Mouse (Mus musculus) brain, adult 2 months (tissue): ENCODE measurements around the gene Ubtd2.

Experiments used
- DNase-seq: peaks from one replicate; pipeline ENCODE4 v3.0.0; 2011; ENCODE audit warnings: low read depth, low spot score

Ubtd2 gene

DNA sequence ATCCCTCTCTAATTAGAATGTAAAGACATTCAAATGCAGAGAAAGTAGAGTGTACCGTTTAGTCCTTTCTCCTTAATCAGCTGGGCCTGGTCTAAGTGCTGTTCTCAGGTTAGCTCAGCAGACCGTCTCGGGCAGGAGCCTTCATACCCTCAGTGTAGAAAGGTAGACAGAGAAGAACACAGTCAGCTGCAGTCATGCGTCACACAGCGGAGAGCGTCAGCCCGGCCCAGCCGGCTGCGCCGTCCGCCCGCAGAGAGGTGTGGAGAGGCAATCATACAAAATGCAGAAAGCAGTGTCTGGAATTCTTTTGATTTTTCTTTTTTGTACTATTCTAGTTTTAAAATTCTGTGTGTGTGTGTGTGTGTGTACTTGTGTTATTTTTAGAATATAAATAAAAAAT lies 90.4 kb downstream of the Ubtd2 start:
- peak; percentile 55 for DNase-seq

DNA sequence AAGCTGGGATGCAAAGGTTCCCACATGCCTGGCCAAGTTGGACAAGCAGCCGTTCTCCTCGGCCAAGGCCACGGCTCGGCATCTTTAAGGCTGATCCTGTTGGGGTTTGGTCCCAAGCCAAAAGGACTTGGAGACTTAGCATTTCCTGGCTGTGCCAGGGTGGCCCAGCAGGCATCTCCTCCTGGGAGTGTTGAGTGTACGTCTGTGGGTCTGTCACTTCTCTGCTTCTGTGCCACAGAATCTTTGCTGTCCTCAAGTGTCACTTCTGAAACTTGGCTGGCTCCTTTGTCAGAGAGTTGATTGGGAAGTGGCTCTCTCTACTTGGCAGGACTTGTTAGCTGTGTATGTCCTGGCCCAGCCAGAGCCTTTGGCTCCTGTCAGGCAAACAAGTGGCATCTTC lies 91.3 kb downstream of the Ubtd2 start:
- DNase-seq = peak; percentile 59

DNA sequence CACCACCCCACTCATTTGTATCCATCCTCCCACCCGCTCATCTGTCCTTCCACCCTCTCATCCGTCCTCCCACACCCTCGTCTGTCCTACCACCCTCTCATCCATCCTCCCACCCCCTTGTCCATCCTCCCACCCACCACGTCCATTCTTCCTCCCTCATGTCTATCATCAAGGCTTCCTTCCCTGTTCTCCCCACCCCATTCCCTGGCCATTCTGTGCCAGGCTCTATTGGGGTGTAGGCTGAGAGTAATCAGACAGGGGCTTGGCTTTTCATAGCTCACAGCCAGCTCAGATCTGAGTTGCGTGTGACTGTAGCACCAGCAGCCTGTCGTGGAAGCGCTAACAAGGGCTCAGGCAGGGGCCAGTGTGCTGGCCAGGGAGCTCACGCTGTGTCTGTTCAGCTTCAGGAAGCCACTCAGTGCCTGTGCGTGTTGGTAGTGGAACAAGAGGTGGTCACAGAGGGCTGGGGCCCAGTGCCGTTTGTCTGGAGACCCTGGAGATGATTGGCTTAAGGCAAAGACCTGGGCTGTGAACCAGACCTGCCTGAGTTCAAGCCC lies 92.3 kb downstream of the Ubtd2 start:
- no peak for DNase-seq

DNA sequence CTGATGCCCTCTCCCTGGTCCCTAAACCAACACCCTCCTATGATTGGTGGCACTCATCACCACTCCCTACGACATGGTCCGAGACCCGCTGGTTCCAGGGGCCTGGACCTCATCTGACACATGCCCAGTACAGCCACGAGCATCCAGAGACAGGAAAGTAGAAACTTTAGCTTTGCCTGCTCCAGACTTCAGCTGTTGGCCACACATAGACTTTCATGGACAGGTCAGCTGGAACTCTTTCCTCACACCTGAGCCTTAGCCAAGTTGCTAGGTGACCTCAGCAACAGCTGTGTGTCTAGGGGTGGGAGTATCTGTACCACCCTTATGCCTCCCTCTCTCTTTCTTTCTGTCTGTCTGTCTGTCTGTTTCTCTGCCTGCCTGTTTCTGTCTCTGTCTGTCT lies 93.1 kb downstream of the Ubtd2 start:
- DNase-seq = no peak

DNA sequence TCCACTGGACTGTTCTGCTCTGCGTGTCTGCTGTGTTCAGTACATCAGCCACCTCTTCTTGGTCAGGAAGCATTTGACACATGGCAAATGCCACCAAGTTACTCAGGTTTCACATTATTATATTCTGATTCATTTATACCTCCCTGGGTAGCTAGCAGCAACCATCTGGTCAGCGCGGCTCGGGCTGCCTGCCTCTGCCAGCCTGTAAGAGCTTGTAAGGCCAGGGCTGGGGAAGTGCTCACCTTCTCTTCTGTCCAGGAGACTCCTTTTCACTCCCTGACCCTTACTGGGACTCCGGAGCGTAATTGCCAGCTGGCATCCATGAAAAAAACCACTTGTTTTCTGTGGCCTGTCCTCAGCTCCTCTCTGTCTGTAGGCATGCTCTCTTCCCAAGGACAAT lies 94.1 kb downstream of the Ubtd2 start:
- peak; percentile 91 for DNase-seq

DNA sequence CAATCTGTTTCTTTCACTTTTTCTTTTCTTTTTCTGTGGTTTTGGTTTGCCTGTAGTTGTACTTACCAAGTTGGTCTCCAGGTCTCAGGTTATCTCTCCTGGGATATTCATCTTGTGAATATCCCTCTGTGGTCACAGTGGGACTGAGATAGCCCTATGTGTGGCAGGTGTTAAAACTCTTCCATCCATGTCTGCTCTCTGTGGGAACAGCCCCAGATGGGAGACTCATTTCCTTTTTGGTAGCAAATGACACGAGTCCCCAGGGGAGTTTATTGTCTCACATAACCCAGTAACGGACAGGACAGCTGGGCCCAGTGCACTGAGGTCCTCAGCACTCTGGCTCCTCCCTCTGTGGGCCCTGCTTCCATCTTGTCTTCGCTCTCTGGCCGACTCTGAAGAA lies 94.9 kb downstream of the Ubtd2 start:
- no peak for DNase-seq

DNA sequence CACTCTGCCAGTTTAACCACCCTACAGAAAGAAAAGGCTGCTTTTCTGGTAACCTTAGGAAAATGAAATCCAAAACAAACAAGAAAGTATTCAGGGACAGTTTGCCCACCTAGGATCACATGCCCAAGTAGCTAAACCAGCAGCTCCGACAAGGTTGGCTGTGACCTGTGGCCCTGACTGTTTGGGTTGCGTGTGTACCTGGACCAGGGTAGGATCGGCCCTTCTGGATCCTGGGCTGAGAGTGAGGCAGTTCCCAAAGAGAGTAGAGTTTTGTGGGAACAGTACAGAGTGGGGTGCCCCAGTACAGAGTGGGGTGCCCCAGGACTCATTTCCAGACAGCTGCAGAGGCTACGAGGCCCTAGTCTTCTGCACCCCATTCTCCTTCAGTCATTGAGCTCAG lies 95.9 kb downstream of the Ubtd2 start:
- no peak for DNase-seq

DNA sequence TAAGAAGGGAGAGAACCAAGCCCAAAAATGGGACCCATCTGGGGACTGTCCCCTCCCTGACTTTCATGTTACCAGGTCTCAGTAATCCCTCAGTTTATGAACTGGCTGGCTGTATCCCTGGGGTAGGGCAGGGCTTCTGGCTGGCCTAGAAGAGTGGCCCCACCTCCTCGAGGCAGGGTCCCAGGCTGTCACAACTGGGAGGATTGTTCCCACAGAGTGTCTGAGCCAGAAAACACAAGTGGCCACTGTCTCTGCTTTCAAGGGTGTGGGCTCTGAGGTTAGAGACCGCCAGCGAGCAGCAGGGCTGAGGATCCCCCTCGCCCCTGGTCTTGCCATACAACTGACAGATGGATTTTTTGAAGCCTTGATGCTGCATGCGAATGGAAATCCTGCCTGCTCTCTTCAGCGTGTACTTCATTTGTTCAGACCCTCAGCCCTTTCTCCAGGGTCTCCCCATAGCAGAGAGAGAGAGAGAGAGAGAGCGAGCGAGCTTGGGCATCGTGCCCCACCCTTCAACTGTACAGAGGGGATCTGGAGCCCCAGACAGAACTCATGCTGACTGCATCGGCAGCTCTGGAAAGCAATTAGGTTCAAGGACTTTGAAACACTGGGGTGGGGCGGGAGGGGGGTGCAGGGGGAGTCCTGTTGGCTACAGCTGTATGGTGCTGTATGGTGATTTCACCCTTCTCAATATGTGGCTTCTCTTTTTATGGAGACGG lies 96.6 kb downstream of the Ubtd2 start:
- peak; percentile 55 for DNase-seq

DNA sequence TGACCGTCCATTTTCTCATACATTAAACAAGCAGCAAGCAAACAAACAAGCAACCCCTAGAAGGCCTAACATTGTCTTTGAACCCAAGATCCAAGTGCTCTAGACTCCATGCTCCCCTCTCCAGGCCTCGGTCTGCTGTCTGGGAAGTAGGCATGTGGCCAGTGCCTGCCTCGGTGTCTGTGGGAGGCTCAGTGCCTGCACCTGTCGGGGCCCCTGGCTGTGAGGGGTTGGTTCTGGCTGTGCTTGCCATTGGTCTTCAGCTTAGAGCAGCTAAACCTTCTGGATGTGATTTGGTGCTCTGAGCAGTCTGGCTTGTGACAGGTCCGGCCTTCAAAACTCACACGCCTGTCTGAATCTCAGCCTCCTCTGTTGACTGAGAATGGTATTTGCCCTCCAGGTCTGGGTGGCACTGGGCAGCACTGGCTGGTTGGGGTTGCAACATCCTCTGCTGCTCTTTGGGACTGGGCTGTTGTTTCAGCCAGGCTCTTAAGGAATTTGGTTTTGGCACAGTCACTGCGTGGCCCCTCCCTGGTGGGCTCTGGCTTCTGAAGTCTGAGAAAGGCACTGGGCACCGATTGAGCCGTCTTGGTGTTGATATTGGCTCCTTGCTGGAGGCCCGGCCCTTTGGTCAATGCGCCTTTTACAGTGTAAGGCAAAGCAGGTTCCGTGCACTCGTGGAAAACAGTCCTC lies 97.4 kb downstream of the Ubtd2 start:
- DNase-seq = no peak

DNA sequence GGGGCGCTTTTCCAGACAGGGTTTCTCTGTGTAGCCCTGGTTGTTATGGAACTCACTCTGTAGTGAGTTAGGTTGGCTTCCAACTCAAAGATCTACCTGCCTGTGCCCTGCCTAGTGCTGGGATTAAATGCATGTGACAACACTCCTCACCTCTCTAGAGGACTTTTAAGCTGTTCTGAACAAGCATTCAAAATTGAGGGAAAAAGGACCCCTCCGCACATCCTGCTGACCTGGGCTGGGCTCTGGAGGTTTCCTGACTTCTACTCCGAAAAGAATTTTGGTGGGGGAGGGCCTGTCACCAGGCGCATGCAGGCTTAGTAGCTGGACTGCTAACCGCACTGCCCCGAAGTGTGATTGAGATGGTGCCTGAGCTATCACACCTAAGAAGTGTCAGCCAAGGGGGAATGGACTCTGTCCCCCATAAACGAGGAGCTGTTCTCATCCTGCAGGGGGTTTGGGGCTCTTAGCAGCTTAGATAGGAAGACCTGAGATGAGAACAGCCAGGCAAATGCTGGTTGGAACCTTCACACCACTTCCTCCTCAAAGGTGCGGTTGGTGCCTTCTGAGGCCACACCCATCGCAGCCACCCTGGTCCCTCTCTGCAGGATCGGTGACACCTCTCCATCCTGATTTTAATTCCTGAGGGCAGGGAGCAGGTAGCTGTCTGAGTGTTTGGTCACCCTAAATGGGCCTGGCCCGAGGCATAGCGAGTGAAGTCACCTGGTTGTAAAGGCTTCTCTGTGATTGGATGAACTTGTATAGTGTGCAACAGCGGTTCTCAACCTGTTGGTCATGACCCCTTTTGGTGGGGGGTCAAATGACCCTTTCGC lies 98.4 kb downstream of the Ubtd2 start:
- DNase-seq = no peak

DNA sequence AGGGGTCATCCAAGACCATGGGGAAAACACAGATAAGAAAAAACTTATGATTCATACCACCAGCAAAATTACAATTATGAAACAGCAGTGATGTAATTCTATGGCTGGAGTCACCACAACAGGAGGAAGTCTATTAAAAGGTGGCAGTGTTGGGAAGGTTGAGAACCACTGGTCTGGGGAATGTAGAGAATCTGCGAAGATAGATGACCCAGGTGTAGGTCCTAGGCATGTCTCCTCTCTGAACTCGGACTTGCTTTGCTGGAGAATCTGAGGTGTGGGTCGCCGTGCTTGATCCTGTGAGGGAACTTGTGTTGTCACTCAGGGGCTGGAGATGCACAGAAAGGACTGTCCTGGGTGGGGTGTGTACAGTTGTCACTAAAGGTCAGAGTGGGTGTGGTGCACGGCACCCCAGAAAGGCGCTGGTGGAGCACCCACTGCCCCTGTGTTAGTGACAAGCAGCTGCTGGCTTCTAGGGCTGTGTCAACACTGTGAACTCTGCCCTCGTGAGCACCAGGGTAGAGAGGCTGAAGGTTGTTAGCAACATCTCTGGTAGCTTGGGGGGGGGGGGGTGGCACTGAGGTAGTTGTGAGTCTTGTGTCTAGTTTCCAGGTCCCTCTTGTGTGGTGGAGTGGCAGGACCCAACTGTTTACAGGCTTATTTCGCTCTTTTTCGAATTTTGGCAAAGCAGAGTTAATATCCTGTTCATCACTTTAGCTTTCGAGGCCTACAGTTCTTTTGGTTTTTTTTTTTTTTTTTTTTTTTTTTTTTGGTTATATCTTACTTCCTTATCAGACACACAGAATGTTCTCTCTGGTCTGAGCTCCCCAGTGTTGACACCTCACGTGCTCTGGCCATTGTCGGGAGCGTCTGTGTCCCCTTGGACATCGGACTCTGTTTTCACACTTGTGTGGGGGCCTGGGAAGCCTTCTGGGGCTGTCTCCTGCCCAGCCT lies 99.2 kb downstream of the Ubtd2 start:
- DNase-seq = no peak

DNA sequence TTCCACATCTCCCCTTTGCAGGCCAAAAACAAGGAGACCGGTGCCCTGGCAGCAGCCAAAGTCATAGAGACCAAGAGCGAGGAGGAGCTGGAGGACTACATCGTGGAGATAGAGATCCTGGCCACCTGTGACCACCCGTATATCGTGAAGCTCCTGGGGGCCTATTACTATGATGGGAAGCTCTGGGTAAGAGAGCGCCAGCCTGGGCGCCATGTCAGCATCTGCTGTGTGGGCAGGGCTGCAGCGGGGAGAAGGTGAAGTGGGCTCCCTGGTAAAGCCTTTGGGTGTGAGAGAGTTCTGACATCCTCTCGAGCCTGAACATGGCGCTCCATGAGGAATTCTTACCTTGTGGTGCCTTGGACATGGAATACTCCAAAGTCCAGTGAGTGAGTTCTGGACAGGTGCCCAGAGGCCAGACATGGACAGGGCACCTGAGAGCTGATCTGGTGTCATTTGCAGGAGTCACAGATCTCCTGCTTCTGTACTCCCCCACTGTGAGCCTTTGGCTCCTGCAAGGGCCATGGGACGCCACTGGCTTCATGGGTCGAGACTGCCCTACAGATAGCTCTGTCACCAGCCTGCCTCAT lies 100.0 kb downstream of the Ubtd2 start:
- no peak for DNase-seq

DNA sequence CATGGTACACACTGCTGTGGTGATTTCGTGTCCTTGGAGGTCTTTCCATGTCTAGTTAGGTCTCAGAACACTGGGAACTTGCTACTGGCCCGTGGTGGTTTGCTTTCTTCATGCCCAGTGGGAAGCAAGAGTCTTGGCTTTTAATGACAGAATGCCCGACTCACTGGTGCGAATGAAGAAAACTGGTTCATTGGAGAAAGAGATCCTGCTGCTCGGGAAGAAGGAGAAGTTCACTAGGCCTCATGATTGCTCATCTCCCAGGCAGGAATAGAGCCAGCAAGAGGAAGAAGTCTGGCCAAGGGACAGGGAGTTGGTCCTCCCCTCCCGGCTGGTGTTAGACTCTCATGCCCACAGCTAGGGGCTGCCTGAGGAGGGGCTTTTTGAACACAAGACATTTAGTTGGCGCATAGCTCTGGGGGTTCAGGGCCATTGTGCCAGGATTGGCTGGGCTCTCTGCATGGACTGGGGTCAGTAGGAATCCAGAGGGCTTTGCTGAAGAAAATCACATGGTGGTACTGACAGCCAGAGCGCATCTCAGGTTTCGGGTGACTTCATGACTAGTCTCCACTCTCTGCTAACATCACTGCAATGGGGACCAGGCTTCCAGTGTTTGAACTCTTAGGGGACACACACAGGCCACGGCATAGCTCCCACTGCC lies 101.3 kb downstream of the Ubtd2 start:
- DNase-seq = no peak

DNA sequence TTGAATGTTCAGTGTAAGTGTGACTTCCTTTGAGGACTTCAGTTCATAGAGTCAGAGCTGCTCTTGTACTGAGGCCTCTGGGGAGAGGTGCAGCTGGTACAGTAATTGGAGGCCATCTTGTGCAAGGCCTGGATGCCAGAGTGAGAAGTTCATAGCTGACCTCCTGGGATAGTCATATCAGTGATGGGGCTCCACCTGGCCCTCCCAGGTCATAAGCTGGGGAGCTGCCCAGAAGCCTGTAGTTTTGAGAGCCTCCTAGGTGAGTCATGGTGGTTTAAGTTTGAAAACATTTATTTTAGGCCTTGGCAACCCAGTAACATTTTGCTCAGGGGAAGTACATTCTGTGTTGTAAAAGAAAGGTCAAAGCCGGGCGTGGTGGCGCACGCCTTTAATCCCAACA lies 102.9 kb downstream of the Ubtd2 start:
- DNase-seq = no peak

DNA sequence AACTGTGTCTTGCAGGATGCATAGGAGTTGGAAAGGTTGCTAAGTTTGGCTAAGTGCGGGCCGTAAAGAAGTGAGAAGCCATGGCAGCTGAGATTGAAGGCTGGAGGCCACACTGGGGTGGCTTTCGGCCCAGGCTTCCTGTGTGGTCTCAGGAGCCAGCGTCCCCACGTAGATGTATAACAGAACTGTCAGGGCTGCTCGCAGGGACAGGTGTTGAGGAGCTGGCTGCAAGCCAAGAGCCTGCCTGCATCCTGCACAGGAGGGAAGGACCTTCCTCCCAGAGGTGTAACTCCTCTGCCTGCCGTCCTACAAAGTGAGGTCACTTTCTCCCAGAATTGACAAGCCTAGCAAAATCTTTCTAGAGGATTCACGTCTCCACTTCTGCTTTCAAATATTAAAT lies 103.5 kb downstream of the Ubtd2 start:
- DNase-seq = no peak

DNA sequence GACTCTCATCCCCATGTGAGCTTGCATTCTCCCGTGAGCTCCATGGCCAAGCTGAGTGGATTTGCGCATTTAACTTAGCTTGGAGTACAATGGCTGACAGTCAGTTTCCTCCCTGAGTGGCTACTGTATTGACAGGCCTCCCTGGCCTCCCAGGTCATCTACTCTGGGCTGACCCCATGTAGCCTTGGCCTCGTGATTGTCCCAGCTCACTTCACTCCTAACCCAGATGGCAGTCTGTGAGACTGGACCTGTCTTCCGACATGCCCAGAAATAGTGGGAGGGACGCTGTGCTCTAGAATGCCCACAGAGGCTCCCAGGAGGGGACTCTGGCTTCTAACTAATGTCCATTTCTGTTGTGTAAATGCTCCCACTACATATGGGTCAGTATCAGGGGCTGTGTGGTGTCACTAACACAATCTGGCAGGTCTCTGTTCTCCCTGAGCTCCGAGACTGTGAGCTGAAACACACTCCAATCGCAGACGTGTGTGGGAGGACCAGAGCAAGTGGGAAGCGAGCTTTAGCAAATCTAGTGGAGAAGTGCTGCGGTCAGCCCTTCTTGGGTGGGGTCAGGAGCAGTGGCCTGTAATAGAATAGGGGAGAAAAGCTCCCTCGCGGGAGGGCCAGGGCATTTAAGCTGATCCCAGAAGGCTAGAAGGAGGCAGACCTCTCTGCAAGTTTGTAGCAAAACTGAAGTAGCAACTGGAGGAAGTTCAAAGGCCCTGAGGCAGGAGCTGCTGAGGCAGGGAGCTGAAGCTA lies 105.0 kb downstream of the Ubtd2 start:
- no peak for DNase-seq

DNA sequence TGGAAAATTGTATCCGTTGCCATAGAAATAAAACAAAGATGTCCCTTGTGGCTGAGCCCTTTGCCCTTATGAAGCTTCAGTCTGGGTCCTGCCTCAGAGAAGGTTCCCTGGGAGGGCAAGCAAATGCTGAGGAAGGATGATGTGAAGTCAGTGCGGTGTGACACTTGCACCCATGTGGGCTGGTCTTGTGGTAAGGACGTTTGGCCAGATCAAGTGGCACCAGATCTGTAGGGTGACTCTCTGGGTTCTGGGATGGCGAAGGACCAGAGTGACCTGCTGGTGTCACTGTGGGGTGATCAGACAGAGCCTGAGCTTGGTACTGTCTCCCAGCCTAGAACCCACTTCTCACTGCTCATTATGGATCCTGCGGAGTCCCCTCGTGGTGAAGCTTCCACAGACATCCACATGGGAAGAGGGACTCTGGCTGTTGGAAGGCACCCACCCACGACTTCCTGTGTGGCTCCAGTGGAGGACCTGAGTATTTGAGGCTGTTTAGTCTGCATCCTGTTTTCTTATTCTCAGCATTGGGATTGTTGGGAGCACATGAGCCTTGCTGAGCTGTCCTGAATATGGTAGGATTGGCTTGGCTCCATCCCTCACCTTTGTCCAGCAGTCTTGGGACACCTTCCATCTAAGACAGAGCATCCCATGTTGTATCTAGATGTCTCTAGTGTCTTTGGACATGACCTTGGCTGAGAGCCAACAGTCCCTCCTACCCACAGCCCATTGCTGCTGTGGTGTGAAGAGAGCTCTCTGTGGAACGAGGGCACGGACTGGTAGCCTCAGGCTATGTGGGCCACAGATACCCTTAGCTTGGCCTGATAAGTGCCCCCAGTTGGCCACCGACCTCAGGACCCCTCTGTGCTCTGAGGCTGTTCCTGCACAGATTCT lies 106.5 kb downstream of the Ubtd2 start:
- no peak for DNase-seq

DNA sequence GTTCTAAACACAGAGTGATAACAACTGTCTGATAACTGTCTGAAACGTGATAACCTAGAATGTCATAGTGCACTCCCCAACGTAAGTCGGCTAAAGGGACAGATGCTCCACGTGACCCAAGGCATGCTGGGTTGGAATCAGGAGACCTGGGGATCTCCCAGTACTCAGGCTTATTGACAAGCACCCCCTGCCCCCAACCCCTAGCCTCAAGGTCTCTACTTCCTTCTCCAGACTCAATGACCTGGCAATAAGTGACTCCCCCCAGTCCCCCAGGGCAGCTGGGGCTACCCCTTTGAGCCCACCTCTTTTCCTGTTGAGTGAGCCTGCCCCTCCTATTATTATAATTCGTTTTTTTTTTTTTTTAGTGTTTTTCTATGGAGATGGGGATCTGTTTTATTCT lies 107.5 kb downstream of the Ubtd2 start:
- no peak for DNase-seq

DNA sequence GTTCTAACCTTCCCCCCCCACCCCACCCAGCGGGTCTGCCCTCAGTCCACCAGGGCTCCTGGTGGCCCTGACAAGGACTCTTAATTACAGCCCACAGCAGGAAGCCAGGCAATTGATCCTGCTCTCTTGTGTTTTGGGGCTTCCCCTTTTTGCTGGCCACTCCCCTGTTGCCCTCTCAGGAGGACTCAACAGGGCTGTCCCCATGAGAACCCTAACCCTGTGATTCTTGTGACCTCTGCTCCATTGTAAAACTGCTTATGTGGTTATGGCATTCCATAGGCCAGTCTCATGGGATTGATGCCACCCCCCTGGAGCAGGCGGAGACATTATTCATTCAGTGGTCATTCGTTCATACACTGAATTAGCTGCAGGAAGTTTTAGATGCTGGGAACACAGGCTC lies 108.5 kb downstream of the Ubtd2 start:
- no peak for DNase-seq
